Mouse (Mus musculus) testis, adult 2 months (tissue): ENCODE measurements around the gene Cpb2.

ENCODE experiments used
- CTCF ChIP-seq: fragments of 200-500 bp; IDR thresholded peaks from 2 replicates; pipeline ENCODE4 v1.5.1; 2012; ENCODE audit warnings: low read depth, mild to moderate bottlenecking, inconsistent platforms, low read length, moderate library complexity; ENCODE audit not compliant: control insufficient read depth, insufficient read depth, insufficient replicate concordance
- POLR2A ChIP-seq: fragments of 200-500 bp; IDR thresholded peaks from 2 replicates; pipeline ENCODE4 v1.6.1; 2012; ENCODE audit warnings: low read depth, mild to moderate bottlenecking, inconsistent platforms, low read length, moderate library complexity; ENCODE audit not compliant: control insufficient read depth

DNA sequence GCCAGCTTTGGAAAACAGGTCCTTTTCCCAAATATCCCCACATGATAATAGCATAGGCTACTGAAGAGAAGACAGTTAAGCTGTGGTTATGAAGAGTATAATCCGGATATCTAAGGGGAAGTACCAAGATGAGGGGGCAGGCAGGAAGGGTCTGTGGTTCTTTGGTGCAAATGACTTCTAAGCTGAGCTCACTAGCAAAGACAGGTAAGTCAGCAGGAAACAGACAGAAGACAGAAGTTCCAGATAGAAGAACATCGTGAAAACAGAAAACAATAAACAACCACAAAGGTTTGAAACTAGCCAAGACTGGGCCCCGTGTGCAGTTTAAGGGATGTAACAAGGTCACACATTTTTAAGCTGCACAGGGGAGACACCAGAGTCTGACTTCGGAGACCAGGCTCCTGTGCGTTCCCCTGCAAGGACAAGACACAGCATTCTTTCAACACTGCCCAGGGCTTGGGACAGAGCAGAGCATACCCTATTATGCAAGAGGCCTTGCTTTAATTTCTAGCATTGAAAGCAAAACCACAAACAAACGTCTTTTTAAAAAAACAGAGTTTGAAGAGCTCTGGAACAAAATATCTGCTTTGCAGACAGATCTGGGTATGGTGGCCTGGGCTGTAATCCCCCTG is 14.5 kb upstream of the Cpb2 start:
- TF ChIP-seq CTCF (no peak), POLR2A (no peak)
